Mouse (Mus musculus): ENCODE results near the gene Paqr5.

DNA sequence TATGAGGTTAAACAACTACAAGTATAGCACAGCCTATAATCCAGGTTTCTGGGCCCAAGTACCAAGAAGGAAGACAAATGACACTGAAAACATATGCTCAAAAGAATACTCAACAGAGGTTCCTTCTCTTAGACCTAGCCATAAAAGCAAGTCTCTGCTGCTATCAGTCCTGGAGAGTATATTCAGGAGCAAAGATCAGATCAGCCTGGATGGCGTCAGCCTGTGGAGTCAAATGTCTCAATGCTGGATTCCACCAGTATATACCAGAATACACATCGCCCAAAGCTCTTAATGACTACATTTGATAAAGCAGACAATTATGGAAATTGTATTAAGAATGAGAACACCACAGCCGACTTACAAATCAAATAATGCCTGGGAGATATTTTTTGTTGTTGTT, 35.6 kb upstream of the Paqr5 start:
- TF ChIP-seq CTCF (IDR thresholded peaks at IDR 0.05; ENCODE audit: low read depth) (no peak), EP300 (IDR thresholded peaks at IDR 0.05; ENCODE audit: low read depth) (no peak)

Data from liver, embryonic 14.5 days (tissue).